Mouse (Mus musculus) 416B (cell line): Measurements from ENCODE around the gene Hddc2.

ENCODE experiments used
- DNase-seq: peaks from one replicate; pipeline ENCODE4 v3.0.0; 2011; ENCODE audit warnings: low read depth

The Hddc2 gene

DNA sequence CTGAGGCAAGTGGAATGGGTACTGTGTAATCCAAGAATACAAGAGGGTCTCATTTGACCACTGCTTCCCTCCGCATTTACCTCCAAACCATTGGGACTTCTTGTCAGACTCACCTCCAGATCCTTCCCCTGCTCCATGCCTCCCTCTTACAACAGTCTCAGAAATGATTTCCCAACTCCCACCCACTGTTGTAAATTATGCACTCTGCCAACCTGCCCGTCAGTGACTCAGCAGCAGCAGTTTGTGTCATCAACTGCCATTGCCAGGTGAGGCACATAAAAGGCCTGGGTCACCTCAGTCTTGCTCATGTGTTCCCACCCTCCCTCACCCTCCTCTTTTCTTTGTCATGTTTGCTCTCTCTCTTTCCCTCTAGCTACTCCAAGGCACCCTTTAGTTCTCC is 41.0 kb downstream of the Hddc2 start:
- no peak for DNase-seq

GRCm38 (mm10) chr10:31354886-31355461 is 41.8 kb downstream of the Hddc2 start:
- DNase-seq: no peak

- DNase-seq: no peak
These were observed 46.6 kb downstream of the Hddc2 start for GRCm38 (mm10) chr10:31359749-31360148.

- DNase-seq: peak; percentile 5
These were observed 57.0 kb downstream of the Hddc2 start for GRCm38 (mm10) chr10:31370200-31370599.
